Mouse (Mus musculus): ENCODE results near the gene Ankrd33.

Gene Ankrd33

DNA sequence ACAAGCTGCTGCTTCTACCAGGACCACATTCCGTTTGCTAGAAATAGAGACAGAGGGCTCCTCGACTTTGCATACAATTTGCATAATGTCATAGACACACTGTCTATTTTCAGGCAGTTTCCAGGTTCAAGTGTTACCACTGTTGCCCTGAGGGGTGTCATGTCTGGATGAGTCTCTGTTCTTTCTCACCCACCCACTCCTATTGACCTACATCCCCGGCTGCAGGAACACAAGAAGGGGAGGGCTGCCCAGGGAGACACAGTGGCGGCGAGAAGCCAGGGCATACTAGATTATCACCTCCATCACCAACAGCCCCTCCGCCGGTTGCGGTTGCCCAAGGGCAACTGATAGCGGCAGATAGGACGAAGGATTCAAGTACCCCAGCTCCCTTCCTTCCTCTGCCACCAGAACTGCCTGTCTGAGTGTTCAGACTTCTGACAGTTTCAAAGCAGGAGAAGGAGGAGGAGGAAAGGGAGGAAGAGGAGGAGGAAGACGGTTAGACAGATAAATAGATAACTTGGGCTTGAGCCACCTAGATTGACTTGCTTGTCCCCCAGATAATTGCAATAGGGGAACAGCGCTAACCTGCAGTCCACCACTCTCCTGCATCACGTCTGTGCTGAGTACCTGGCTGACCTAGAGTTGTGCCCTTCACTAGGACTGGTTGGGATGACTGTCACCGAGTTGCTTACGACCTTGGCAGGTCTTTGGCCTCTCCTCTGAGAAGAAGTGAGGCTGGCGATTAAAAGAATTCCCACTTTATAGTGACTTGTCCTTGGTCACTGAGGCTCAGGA is 31.8 kb downstream of the Ankrd33 start:
- no peak for DNase-seq (ENCODE audit: low spot score)

DNA sequence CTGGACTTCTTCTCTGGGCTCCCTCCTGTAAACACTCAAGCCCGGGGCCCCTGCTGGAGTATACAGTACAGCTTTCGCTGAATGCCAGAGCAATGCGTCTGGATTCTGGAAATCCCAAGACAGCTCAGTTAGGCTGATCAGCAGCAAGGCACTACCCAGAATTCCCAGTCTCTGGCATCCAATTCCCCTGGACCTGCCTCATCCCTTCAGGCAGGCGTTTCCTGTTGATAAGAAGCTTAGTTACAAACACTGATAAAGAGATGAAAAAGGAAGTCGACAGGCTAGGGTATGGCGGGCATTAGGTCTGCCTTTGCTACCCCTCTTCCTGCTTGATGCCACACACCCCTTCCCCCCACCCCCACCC is 32.3 kb downstream of the Ankrd33 start:
- no peak for DNase-seq (ENCODE audit: low spot score)

DNA sequence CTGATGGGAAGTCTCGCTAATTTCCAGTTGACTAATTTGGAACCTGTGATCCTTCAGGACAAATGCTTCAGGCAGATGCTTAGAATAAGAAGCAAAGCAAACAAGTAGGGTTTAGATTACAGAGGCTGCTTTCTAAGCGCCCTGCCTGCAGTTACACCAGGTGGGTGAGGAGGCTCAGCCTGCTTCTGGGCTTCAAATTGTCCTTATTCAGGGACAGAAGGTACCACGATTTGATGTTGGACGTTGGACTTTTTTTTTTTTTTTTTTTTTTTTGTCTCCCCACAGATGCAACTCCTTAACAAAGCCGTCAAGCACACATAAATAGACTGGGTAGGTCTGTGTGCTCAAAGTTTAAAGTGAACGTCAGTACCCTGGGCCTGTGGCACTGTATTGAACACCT is 33.0 kb downstream of the Ankrd33 start:
- DNase-seq (ENCODE audit: low spot score) = no peak

- DNase-seq (ENCODE audit: low spot score) = no peak
These were observed 36.1 kb downstream of the Ankrd33 start for GRCm38 (mm10) chr15:101151409-101152261.

DNA sequence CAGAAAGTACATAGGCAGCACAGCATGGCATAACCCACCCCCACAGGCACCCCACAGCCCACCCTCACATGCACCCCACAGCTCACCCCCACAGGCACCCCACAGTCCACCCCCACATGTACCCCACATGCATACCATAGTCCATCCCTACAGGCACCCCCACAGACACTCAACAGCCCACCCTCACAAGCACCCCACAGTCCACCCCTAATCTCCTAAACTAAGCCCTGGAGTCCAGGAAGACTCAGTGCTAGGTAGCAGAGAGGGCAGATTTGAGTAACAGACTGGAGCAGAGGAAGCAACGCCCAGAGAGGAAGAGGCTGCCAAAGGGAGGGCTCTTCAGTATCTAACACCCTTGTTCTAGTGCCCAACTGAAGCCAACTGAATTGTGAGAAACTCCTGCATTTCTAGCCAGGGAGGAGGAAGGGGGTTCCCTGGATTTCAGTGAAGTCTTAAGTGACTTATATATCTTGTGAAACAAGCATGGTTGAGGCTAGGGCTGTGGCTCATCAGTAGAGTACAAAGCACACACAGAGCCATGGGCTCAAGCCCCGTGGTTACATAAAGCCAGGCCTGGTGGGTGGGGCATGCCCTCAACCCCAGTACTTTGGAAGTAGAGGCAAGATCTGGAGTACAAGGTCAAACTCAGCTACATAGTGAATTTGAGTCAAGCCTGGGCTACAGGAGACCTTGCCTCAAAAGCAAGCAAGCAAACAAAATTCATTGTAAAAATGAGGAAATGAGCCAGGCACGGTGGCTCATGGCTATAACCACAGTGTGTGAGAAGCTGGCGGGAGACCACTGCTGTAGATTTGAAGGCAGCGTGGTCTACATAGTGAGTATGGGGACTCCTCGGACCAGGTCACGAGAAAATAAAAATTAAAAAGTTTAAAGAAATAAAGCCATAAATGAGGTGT is 39.4 kb downstream of the Ankrd33 start:
- DNase-seq (ENCODE audit: low spot score) = no peak

DNA sequence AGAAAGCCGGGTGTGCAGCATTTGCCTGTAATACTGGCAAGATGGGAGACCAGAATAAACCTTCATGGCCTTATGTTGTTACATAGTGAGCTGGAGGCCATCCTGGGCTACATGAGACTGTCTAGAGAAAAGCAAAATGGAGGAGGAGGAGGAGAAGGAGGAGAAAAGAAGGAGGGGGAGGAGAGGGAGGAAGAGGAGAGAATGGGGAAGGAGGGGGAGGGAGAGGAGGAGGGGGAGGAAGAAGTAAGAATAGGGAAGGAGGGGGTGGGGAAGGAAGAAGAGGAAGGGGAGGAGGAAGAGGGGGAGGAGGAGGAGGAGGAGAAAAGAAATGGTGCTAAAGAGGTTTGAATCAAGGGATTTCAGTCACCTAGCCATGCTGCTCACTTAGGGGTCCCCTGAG is 44.6 kb downstream of the Ankrd33 start:
- no peak for DNase-seq (ENCODE audit: low spot score)

DNA sequence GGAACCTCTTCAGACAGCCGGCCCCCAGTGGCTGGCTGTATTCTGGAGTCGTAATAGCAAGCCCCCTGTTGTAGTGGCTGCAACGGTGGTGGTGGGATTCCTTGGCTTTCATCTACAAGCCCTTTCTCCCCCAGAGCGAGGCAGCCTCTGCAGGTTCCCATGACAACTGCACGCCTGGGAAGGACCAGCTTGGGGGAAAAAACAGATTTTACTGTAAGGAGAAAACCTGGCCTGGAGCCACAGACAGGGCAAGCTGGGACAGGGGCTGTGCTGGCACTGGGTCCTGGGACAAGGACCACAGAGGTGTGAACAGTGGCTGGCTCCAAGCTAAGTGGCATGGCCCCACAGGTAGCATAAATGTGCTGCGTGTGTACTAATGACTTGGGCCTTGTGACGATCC is 45.0 kb downstream of the Ankrd33 start:
- no peak for DNase-seq (ENCODE audit: low spot score)

- DNase-seq (ENCODE audit: low spot score) = no peak
These were observed 46.0 kb downstream of the Ankrd33 start for GRCm38 (mm10) chr15:101161534-101161933.

DNA sequence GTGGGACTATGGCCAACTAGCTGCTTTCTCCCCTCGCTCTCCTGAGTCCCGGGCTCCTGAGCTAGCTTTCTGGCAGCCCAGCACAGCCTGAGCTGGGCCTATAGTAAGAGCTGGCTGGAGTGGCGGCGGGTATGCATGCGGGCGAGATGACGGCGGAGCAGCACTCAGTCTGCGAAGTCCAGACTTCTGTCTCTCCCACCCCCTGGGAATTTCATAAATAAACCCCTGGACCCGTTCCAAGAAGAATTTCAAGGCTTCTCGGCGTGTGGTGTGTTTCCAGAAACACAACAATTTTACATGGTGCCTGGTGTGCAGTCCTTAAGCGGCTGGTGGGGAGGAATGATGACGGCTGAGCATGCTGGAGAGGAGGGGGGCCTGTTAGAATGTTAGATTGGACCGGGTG is 47.5 kb downstream of the Ankrd33 start:
- no peak for DNase-seq (ENCODE audit: low spot score)

GRCm38 (mm10) chr15:101163854-101164253 is 48.3 kb downstream of the Ankrd33 start:
- no peak for DNase-seq (ENCODE audit: low spot score)

DNA sequence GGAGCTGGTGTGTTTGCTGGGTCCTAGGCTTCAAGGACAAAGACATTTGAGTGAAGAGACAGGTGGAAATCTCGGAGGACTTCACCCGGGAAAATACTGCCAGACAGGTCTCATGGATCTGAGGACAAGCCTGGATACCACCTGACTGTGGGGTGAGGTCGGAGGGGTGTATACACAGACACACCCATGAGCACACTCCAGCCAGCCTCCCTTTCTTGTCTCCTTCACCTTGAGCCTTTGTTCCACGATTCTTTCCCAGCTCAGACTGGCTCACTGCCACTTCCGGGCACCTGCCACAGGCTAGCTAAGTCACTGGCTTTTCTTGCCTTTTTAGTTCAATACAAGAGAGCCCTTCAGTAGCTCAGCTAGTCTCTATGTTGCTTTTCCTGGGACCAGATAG is 48.7 kb downstream of the Ankrd33 start:
- DNase-seq (ENCODE audit: low spot score) = no peak

DNA sequence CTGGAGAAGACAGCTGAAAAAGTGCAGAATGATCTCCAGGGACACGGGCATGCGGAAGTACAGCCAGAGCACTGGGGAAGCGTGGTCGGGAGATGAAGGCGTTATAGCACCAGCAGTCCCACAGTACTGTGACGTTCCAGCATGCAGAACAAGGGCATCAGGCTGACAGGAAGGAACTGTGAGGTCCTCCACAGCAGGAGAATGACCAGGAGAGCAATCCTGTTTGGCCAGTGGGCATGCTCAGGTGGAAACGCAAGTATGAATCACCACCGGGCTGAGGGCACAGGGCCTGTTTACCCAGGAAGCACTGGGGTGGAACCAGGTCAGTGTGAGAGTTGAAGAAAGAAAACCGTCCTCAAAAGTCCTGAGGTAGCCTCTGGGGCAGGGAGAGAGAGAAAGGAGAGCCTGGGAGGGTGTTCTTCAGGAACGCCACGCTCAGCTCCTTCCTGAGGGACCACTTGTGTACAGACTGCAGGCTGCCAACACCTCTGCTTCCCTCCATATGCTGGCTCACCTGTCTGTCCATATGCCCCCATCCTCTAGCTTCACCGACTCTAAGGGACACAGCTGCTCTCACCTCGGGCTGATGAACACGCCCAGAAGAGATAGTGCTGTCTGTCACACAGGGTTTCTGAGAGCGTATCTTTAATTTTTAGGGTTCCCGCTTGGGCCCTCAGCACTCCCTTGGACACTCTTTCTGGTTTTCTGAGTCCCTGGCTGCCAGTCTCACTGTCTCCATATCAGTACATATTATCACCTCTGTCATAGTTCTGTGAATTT is 50.3 kb downstream of the Ankrd33 start:
- DNase-seq (ENCODE audit: low spot score) = no peak

DNA sequence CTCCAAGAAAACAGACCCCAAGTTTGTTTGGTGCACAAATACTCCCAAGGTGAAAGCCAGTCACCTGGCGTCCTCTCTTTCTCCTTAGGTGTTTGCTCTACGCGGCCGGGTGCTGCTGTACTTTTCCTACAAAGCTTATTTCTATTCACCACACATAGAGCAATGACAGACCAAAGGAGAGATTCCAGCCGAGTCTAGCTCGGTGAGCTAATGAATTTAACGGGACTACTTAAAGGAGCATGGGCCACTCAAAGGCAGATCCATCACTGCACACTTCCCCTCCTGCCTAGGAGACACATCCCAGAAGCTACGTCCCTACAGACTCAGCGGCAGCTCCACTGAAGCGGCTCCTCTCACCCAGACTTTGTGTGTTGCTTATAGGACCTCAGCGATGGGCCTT is 52.0 kb downstream of the Ankrd33 start:
- no peak for DNase-seq (ENCODE audit: low spot score)

Measured in left cerebral cortex, adult 11 months (tissue).